Mouse (Mus musculus) forebrain, embryonic 13.5 days (tissue): Measurements from ENCODE around the gene Scn9a. TPM values are rescaled to one million over a fixed set of nuclear protein-coding genes. Genes with fewer than 3 reads are reported as not detected.
A peak's percentile ranks its signal among the peaks of the same experiment; 100 is the strongest.

ENCODE experiments used
- ATAC-seq: fragments of 200-750 bp; cut with Nextera tagmentation; 2 replicates; pipeline ENCODE4 v1.8.0; 2017
- H3K27ac ChIP-seq: fragments of 300-500 bp; sonication (generic); 2 replicates; pipeline ENCODE4 v1.5.1; 2015; ENCODE audit warnings: inconsistent platforms, mild to moderate bottlenecking, moderate library complexity
- H3K27me3 ChIP-seq: fragments of 300-500 bp; sonication (generic); 2 replicates; pipeline ENCODE4 v1.6.1; 2015; ENCODE audit warnings: mild to moderate bottlenecking, inconsistent platforms
- H3K36me3 ChIP-seq: fragments of 300-500 bp; sonication (generic); 2 replicates; pipeline ENCODE4 v1.6.1; 2015; ENCODE audit warnings: mild to moderate bottlenecking, inconsistent platforms; ENCODE audit not compliant: poor library complexity, severe bottlenecking
- H3K4me1 ChIP-seq: fragments of 300-500 bp; sonication (generic); 2 replicates; pipeline ENCODE4 v1.6.1; 2015; ENCODE audit warnings: inconsistent platforms
- H3K4me2 ChIP-seq: fragments of 300-500 bp; sonication (generic); 2 replicates; pipeline ENCODE4 v1.6.1; 2015; ENCODE audit warnings: inconsistent platforms, mild to moderate bottlenecking, moderate library complexity
- H3K4me3 ChIP-seq: fragments of 300-500 bp; sonication (generic); 2 replicates; pipeline ENCODE4 v1.5.1; 2015; ENCODE audit warnings: mild to moderate bottlenecking, inconsistent platforms
- H3K9ac ChIP-seq: fragments of 300-500 bp; sonication (generic); 2 replicates; pipeline ENCODE4 v1.6.1; 2015; ENCODE audit warnings: mild to moderate bottlenecking, inconsistent platforms
- H3K9me3 ChIP-seq: fragments of 300-500 bp; sonication (generic); replicated peaks from 2 replicates; pipeline ENCODE4 v1.6.1; 2016; ENCODE audit warnings: inconsistent platforms
- WGBS: fragments of 180-500 bp; shearing (Covaris S2); methylation state at CpG from one replicate; pipeline ENCODE4 v1.1.7; 2015; 5-methylcytosine and 5-hydroxymethylcytosine counted together
- polyA plus RNA-seq: library from polyadenylated mRNA; unstranded; fragments of >200 nt; fragmentation: Nextera tagmentation; extraction: Ambion mirVana; gene quantifications from 2 replicates; pipeline ENCODE4 v1.2.1, GENCODE M21; 2015

Gene Scn9a
- polyA plus RNA-seq, 1 experiment from 2014 or later = 3.3 TPM

GRCm38 (mm10) chr2:66519966-66520365, 114.8 kb downstream of the Scn9a start:
- ATAC-seq = no peak
- no peak overlapping the region for H3K4me3 ChIP-seq
- no peaks in the 10 kb centered on the region for H3K4me1 ChIP-seq
- H3K9ac ChIP-seq = no peak overlapping the region
- 78% methylated on average over 3 of the region's 3 CpGs for WGBS
- H3K27ac ChIP-seq = no peak overlapping the region
- H3K36me3 ChIP-seq = no peaks in the 10 kb centered on the region
- H3K27me3 ChIP-seq = no peaks in the 10 kb centered on the region
- H3K4me2 ChIP-seq = no peak overlapping the region
- no peaks in the 10 kb centered on the region for H3K9me3 ChIP-seq

GRCm38 (mm10) chr2:66511424-66511823, 123.3 kb downstream of the Scn9a start:
- H3K27me3 ChIP-seq = no peaks in the 10 kb centered on the region
- no peaks in the 10 kb centered on the region for H3K36me3 ChIP-seq
- no peak overlapping the region for H3K9ac ChIP-seq
- no peak overlapping the region for H3K4me3 ChIP-seq
- H3K4me2 ChIP-seq = no peak overlapping the region
- no peaks in the 10 kb centered on the region for H3K9me3 ChIP-seq
- WGBS = 76% methylated on average over 2 of the region's 2 CpGs
- H3K27ac ChIP-seq = no peak overlapping the region
- ATAC-seq = no peak
- no peaks in the 10 kb centered on the region for H3K4me1 ChIP-seq

GRCm38 (mm10) chr2:66508032-66508431, 126.7 kb downstream of the Scn9a start:
- Histone ChIP-seq H3K36me3 (no peaks in the 10 kb centered on the region), H3K4me1 (no peaks in the 10 kb centered on the region), H3K27ac (no peak overlapping the region), H3K4me3 (no peak overlapping the region), H3K9me3 (no peaks in the 10 kb centered on the region), H3K27me3 (no peaks in the 10 kb centered on the region), H3K9ac (no peak overlapping the region), H3K4me2 (no peak overlapping the region)
- 88% methylated on average over 3 of the region's 3 CpGs for WGBS
- no peak for ATAC-seq

- Histone ChIP-seq H3K9ac (no peak overlapping the region), H3K27ac (no peak overlapping the region), H3K4me3 (no peak overlapping the region), H3K27me3 (no peaks in the 10 kb centered on the region), H3K36me3 (no peaks in the 10 kb centered on the region), H3K4me2 (no peak overlapping the region), H3K9me3 (no peaks in the 10 kb centered on the region), H3K4me1 (no peaks in the 10 kb centered on the region)
- WGBS = 93% methylated on average over 1 of the region's 1 CpGs
- no peak for ATAC-seq
Measured at GRCm38 (mm10) chr2:66507616-66508015, 127.1 kb downstream of the Scn9a start.

- 83% methylated on average over 3 of the region's 3 CpGs for WGBS
- H3K27ac ChIP-seq = no peak overlapping the region
- no peaks in the 10 kb centered on the region for H3K4me1 ChIP-seq
- ATAC-seq = no peak
- no peak overlapping the region for H3K4me2 ChIP-seq
- H3K36me3 ChIP-seq = no peaks in the 10 kb centered on the region
- H3K4me3 ChIP-seq = no peak overlapping the region
- no peaks in the 10 kb centered on the region for H3K27me3 ChIP-seq
- no peak overlapping the region for H3K9ac ChIP-seq
- no peaks in the 10 kb centered on the region for H3K9me3 ChIP-seq
Measured at GRCm38 (mm10) chr2:66502158-66502557, 132.6 kb downstream of the Scn9a start.

GRCm38 (mm10) chr2:66494556-66494955, 140.2 kb downstream of the Scn9a start:
- 85% methylated on average over 8 of the region's 8 CpGs for WGBS
- H3K9me3 ChIP-seq = no peaks in the 10 kb centered on the region
- no peak overlapping the region for H3K4me2 ChIP-seq
- H3K4me3 ChIP-seq = no peak overlapping the region
- H3K4me1 ChIP-seq = no peaks in the 10 kb centered on the region
- H3K36me3 ChIP-seq = no peaks in the 10 kb centered on the region
- no peaks in the 10 kb centered on the region for H3K27me3 ChIP-seq
- no peak for ATAC-seq
- no peak overlapping the region for H3K9ac ChIP-seq
- no peak overlapping the region for H3K27ac ChIP-seq

GRCm38 (mm10) chr2:66478395-66478794, 156.4 kb downstream of the Scn9a start:
- Histone ChIP-seq H3K4me2 (no peak overlapping the region), H3K27ac (no peak overlapping the region), H3K4me1 (no peaks in the 10 kb centered on the region), H3K36me3 (no peaks in the 10 kb centered on the region), H3K9me3 (no peaks in the 10 kb centered on the region), H3K9ac (no peak overlapping the region), H3K27me3 (no peaks in the 10 kb centered on the region), H3K4me3 (no peak overlapping the region)
- no peak for ATAC-seq
- 79% methylated on average over 2 of the region's 2 CpGs for WGBS

- ATAC-seq = peak; percentile 82
- H3K27ac ChIP-seq = no peak overlapping the region
Measured at GRCm38 (mm10) chr2:66473181-66473822, 161.5 kb downstream of the Scn9a start.

GRCm38 (mm10) chr2:66465484-66465883, 169.3 kb downstream of the Scn9a start:
- Histone ChIP-seq H3K4me3 (no peak overlapping the region), H3K36me3 (no peaks in the 10 kb centered on the region), H3K9me3 (no peaks in the 10 kb centered on the region), H3K27me3 (no peaks in the 10 kb centered on the region), H3K27ac (no peak overlapping the region), H3K4me2 (no peak overlapping the region), H3K9ac (no peak overlapping the region), H3K4me1 (no peaks in the 10 kb centered on the region)
- WGBS = 93% methylated on average over 3 of the region's 3 CpGs
- ATAC-seq = no peak

More at GRCm38 (mm10) chr2:66473181-66473822, 161.5 kb downstream of the Scn9a start:
- no peaks in the 10 kb centered on the region for H3K36me3 ChIP-seq
- H3K9me3 ChIP-seq = no peaks in the 10 kb centered on the region
- H3K4me1 ChIP-seq = no peaks in the 10 kb centered on the region
- 61% methylated on average over 3 of the region's 3 CpGs for WGBS
- no peaks in the 10 kb centered on the region for H3K27me3 ChIP-seq
- no peak overlapping the region for H3K4me2 ChIP-seq
- no peak overlapping the region for H3K4me3 ChIP-seq
- no peak overlapping the region for H3K9ac ChIP-seq

- Histone ChIP-seq H3K4me2 (no peak overlapping the region), H3K36me3 (no peaks in the 10 kb centered on the region), H3K27me3 (no peaks in the 10 kb centered on the region), H3K9me3 (no peaks in the 10 kb centered on the region), H3K4me1 (no peaks in the 10 kb centered on the region), H3K4me3 (no peak overlapping the region), H3K27ac (no peak overlapping the region), H3K9ac (no peak overlapping the region)
- 89% methylated on average over 2 of the region's 2 CpGs for WGBS
- no peak for ATAC-seq
Measured at GRCm38 (mm10) chr2:66464874-66465458, 169.8 kb downstream of the Scn9a start.

GRCm38 (mm10) chr2:66463916-66464315, 170.8 kb downstream of the Scn9a start:
- Histone ChIP-seq H3K27me3 (no peaks in the 10 kb centered on the region), H3K36me3 (no peaks in the 10 kb centered on the region), H3K4me3 (no peak overlapping the region), H3K9ac (no peak overlapping the region), H3K9me3 (no peaks in the 10 kb centered on the region), H3K4me1 (no peaks in the 10 kb centered on the region), H3K4me2 (no peak overlapping the region), H3K27ac (no peak overlapping the region)
- 91% methylated on average over 6 of the region's 6 CpGs for WGBS
- ATAC-seq = no peak

- H3K36me3 ChIP-seq = no peaks in the 10 kb centered on the region
- H3K4me1 ChIP-seq = no peaks in the 10 kb centered on the region
- WGBS = 96% methylated on average over 1 of the region's 1 CpGs
- ATAC-seq = no peak
- H3K9ac ChIP-seq = no peak overlapping the region
- H3K4me3 ChIP-seq = no peak overlapping the region
- no peaks in the 10 kb centered on the region for H3K27me3 ChIP-seq
- no peaks in the 10 kb centered on the region for H3K9me3 ChIP-seq
- no peak overlapping the region for H3K27ac ChIP-seq
- H3K4me2 ChIP-seq = no peak overlapping the region
Measured at GRCm38 (mm10) chr2:66462458-66462857, 172.3 kb downstream of the Scn9a start.

- Histone ChIP-seq H3K4me2 (peak within 1 kb of the TSS; percentile 72), H3K9ac (peak within 1 kb of the TSS; percentile 43), H3K4me3 (peak within 1 kb of the TSS; percentile 38), H3K27me3 (no peaks in the 10 kb centered on the region), H3K4me1 (peaks cover 13% of the 10 kb centered on the region), H3K27ac (no peak within 1 kb of the TSS), H3K9me3 (no peaks in the 10 kb centered on the region), H3K36me3 (no peaks in the 10 kb centered on the region)
- 11% methylated on average over 7 of the region's 7 CpGs for WGBS
- no peak for ATAC-seq
Measured at GRCm38 (mm10) chr2:66440711-66441110, 194.1 kb downstream of the Scn9a start, which contains the start of gene Scn1a. TSS of gene Scn1a (minus strand) at chr2:66440840.
